Mouse (Mus musculus) cerebellum, adult 11-12 months (tissue): ENCODE results near the gene Eml6.
"Not testable (repeated sequence)": the region's sequence is repeated elsewhere in the genome, so short reads cannot be mapped to it uniquely, and the experiment has no call there.

Experiments used
- DNase-seq: peaks from one replicate; pipeline ENCODE4 v3.0.0; 2022

The Eml6 gene

DNA sequence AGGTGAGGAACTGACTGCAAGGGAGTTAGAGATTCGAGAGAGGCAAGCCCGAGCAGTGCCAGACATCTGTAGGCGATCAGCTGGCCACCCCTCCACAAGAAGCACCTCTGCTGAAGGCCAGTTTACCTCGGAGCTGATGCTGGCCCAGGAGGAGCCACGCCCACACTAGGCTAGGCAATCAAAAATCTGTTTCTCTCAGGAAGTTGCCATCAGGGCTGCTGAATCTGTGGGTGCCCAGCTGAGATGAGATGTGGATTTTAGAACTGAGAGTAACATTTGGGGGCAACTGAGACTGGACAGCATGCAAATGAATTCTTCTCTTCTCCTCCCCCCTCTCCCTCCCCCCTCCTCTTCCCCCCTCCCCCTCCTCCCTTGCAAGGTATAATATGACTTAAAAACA is 238.4 kb downstream of the Eml6 start:
- DNase-seq = no peak

DNA sequence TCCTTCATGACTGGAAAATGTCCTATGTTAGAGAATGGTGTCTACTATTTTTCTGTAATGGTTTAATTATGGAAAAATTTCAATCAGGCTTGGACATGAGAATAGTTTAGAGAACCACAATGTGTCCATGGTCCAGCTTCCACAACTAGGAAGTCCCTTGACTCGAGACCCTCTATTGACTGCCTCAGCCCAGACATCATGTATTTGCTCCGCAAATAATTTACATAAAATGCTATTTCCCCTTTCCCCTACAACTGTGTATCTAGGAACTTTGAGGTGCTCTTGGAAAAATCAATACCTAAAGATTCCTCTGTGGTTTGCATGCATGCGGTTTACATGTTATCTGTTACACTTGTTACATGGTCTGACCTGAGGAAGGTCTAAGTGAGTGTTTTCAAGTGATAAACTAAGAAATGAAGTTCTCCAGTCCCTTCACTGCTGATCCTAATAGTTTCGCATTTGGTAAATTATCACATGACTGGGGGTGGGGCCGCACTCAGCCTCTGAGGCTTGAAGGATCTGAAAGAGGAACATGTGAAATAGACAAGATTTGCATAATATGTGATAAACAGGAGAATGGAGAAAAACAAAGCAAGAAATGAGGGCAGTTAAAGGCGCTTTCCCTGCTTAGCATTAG is 239.1 kb downstream of the Eml6 start:
- no peak for DNase-seq

DNA sequence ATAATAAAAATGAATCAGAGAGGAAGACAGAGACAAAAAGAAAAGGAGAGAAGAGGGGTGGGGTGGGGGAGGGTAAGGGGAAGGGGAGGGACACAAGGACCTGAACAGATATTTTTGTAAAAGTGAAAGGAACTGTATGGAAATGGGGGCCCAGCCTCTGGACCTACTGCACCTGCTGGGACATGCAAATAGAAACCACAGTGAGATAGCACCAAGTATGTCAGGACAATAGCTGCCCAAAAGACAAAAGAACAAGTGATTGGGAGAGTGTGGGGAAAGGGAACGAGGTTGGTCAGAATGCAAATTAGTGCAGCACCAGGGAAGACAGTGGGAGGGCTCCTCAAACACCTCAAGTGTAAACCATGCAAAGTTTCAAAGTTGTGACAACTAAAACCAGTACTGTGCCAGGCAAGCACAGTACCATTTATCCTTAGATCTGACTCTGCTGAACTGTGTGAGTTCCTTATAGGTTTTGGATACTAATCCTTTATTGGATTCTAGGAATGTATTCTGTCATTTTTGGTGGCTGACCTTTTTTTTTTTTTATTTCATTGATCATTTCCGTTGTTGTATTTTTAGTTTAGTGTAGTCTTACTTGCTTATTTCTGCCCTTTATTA is 246.3 kb downstream of the Eml6 start:
- DNase-seq = no peak

DNA sequence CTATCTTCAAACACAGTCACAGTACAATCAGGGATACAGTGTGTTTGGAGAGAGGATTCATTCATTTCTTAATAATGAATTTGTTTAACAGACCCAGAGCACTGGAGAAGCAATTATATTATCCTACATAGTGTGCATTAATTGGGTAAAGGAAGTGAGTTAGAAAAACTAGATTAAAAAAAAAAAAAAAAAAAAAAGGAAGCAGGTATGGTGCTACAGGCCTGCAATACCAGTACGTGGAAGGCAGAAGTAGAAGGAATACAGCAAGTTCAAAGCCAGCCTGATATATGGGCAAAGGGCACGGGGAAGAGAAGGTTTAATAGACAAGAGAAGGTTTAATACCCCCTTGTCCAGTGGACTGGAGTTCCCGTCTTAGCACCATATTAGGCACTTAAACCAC is 246.9 kb downstream of the Eml6 start:
- DNase-seq = no peak

DNA sequence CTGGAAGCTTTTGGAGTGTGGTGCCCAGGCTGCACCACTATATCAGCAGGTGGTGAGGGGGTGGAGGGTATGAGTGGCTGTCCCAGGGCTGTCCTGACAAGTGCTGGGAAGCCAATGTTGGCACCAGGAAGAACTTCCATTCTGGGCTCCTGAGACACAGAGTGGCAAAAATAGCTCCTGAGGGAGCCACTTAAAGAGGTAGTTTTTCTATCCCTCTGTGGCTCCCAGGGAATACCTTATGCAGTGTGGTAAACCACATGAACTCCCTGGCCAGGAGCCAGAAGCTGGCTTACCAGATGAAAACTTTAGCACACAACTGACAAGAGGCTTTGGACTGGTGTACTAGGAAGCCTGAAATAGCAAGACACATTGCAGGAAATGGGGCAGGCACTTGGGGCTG is 247.9 kb downstream of the Eml6 start:
- no peak for DNase-seq

DNA sequence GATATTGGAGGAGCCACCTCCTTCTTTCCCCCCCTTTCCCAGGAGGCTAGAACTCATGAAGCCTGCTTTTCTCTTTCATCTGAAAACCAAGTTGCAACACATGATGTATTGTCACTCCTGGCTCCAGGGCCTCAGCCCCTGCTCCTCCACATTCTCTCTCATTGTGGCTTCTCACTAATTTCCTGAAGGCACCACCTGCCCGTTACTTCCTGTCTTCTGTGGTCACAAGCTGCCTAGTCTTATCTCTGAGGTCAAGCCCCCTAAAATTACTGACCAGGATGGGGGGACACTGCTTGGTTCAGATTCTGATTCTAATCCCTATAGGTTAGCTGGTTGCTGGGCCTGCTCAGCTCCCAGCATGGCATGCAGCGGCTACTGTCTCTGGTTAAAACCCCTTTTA is 251.1 kb downstream of the Eml6 start:
- no peak for DNase-seq

DNA sequence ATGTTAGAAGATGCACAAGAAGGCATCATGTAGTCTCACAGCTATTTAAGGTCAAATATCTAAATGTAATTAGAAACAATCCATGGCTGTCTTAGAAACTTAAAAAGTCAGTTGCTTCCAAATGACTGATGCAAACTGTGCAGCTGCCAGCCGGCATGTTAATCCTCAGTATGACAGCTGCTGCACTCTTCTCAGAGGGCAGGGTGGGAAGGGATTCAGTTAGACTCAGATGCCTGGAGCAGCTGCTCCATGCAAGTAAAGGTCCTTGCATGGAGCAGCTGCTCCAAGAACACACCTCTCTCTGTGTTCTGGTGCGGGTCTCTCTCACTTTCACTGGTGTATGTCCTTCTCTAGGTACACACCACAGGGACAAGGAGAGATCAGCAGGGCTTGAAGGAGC is 251.5 kb downstream of the Eml6 start:
- no peak for DNase-seq

DNA sequence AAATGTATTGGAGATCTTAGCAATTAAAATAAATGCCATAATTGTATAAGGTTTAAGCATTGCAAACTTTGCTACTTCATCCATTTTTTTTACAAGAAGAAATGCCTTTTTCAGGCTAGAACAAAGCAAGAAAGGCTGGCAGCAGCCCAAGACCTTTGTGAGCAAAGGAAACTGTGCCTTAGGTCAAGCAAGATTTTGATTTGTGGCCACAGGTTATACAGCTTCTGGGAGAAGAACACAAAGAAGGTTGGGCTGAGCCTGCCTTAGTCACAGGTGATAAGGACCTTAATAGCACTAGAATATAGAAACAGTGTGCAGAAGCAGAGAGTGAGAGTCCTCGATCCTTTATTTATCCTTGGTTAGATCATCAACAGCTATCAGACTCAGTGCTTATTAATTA is 253.6 kb downstream of the Eml6 start:
- no peak for DNase-seq

DNA sequence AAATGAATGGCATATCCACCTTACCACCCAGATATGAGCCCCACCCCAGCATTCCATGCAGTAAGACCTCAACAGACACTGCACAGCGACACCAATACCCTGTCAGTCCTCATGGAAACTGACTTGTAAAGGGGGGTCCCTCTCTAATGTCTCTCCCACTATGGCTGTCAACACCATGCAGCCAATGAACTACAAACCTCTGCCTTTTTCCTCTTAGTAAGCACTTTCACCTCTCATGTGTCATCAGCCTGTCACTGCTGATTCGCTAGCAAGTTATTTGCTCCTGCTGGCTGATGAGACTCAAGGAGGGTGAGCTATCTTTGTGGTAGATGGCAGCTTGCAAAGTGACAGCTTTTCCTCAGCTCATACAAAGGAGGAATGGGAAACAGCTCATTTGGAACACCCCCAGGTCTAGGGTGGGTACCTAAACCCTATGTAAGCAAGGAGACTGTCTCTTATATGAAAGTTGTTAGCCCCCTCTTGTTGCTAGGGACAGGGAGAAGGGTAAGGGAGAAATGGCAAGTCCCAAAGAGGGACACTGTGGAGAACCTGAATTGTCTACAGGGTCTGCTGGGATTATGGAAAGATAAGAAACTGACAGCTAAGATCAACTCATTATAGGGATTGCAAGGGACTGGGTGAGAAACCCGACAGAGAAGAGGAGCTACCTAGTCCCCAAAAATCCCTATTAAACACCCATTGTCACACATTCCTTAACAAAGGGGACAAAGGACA is 255.0 kb downstream of the Eml6 start:
- no peak for DNase-seq

DNA sequence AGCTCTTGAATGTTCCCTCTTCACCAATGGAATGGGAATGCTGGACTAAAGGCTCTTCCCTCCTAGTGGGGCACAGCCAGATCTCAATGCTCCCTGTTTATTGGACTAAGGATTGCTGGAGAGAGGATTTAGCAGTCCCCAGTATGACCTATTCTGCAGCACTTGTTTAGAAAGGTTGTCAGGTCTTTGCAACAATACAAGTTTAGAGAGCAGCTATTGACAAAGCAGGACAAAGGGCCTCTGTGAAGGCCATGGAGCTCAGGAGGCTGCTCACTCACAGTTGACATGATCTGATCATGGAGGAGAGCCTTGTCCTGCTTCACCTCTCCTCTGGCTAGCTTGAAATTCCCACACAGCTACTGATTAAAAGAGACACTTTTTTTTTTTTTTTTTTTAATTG is 257.3 kb downstream of the Eml6 start:
- DNase-seq = no peak

DNA sequence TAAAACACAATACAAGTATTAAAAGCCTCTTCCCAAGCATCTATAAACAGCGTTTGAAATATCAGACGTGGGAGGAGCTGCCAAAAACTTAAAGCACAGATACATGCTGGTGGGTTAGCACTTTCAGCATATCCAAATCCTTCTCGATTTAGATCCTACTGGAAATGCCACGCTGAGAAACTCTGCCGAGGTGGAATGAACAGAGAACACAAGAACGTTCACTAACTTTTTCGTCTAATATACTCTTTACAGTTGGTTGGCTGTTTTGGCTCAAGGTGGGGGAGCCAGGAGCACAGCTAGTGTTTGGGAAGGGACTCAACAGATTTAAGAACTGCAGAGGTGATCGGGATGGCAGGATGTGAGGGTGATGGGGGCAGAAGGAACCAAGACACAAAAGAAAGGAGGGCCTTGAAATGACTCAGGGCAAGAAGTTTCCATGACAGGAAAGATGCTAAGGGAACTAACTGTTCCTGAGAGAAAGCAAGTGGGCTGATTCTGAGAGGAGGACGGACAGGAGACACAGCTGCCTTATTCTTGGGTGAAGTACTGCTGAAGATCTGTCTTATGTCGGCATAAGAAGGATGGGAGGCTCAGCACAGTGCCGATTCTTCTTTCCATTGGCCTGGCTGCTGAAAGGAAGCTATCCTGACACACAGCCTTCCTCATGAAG is 259.4 kb downstream of the Eml6 start:
- no peak for DNase-seq

DNA sequence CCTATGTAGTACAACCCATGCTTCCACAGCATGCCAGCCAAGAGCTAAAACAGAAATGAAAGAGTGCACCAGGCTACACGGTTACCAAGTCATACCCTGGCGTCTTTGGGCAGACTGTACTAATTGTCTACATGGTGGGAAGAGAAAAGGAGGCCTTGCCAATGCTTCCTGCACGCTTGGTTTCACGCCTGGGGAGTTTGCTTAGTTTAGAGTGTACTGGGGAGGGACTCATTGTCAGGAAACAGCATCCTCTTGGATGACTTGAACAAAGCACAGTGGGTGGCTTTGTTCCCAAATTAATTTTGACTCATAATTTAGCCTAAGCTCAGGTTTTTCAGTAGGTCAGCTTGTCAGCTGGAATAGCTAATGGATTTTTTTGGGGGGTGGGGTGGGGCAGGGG is 260.8 kb downstream of the Eml6 start:
- DNase-seq = peak; percentile 51

DNA sequence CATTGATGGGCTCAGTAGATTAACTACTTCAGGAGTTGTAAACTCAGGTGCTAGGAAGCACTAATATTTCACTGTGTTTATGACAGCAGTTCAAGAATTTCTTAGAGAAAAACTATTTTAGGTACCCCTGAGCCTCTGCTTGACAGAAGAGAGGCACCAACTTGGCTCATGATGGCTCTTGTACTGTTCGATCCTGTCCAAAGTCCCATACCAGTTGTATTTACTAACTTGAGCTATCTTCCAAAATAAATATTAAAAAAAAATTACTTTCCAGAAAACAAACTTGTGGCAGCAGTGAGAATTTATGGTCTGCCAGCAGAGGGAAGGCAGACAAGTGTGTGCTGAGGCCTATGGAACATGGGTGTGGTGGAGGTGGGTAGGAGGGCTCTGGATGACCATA is 263.1 kb downstream of the Eml6 start:
- DNase-seq = no peak

DNA sequence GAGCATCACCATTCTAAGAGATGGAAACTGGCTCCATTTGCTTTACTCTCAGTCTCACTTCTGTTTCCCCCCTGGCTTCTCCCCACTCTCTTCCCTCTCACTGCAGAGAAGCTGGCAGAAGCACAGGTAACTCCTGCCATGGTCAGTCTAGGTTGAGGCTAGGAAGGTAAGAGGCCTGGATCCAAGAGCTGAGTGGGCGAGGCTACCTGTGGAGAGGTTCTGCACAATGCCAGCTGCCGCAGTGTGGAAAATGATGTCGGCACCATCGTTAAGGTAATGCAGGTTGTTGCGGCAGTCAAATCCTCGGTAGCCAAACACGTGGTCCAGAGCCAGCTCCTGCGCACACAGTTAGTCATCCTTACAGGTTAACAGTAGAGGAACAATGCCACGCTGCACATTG is 264.4 kb downstream of the Eml6 start:
- DNase-seq = peak; percentile 46

DNA sequence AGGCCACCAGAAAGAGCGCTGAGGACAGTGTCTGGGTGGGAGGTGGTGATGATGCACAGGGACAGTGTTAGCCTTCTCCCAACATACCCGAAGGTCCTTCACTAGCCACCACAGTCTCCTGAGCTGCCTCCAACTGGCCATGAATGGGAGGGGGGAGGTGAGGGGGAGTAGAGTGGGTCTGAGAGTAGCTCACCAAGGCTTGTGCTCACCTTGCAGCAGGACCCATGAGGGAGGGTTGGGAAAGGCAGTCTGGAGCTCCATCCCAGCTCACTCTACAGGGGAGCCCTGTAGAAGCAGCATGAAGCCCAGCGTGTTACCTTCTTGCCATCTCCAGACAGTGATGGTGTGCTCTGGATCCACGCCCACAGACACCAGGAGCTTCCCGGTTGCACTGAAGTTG is 267.2 kb downstream of the Eml6 start:
- DNase-seq = no peak

DNA sequence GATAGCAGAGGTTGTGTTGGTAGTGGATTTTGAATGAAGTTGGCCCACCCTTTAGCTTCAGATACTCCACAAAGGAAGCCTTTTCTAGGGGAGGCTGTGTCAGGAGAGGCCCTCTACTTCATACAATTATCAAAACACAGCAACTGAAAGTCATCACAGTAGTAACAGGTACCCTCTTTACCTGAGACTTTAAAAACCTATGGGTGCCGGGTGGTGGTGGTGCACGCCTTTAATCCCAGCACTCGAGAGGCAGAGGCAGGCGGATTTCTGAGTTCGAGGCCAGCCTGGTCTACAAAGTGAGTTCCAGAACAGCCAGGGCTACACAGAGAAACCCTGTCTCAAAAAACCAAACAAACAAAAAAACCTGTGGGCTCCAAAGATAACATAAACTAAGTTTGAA is 269.8 kb downstream of the Eml6 start:
- not testable (repeated sequence) for DNase-seq

DNA sequence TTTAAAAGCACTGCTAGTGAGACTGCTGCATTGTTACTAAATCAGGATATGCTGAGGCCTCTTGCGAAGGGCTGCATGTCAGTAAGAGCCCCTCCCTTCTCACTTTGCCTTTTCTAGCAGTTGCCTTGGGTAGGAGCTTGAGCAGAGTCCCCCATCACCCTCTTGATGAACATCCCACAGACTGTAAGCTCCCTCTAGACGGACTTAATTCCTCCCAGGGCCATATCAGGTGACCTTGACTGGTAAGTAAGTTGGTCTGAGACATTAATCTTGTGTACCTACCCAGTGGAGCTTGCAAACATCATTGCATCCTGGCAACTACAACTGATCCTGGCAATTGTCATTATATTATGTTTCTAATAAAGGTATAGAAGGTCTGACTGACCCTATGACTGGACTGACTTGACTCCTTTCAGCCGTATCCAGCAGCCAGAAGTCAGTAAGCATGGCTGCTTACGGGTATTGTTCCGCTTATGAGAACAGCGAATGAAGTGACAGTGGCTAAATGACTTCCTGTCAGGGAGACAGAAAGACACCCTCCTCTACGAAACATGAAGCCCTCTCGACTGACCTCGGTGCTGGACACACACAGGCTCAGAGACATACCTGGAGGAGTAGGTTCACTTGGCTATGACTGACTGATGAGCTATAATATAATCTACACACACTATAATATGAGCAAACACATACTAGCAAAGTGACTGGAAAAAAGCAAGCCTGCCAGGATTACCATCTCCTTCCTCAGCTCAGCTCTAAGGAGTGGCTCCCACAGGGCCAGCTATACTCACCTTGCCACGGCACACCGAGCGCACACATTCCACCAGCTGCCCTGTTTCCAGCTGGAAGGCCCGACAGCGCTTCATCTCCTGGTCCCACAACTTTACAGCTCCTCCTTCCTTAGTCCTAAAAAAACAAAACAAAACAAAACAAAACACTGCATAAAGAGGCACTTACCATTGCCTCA is 273.9 kb downstream of the Eml6 start:
- no peak for DNase-seq

DNA sequence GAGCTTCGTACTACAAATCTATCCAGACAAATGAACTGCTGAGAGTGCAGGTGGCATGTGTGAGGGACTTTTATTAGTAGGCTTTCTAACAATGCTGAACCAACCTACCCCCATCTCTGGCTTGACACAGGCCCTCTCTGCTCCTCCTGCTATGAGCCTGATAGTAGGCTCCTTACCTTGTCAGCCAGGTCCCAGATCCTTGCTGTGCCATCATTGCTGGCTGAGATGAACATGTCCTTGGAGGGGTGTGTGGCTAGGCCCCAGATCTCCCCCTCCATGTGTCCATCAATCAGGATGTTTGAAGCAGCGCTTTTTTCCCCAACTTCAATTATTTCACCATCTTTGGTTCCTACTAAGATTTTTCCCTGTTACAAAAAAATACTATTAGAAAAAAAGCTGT is 274.8 kb downstream of the Eml6 start:
- DNase-seq = no peak

DNA sequence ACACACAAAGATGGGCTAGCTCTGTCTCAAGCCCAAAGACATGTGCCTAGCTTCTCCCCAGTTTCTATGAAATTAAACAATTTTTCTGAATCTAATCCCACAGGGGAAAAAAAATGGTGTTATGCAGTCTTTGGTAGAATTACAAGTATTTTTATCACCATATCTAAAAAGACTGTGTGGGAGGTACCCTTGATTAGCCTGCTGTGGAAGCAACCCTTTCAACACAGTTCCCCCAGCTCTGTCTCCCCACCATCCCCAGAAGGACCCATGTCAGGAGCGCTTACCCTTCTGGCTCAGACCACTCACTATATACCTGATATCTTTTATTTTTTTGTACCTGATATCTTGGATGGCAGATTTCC is 276.4 kb downstream of the Eml6 start:
- no peak for DNase-seq

DNA sequence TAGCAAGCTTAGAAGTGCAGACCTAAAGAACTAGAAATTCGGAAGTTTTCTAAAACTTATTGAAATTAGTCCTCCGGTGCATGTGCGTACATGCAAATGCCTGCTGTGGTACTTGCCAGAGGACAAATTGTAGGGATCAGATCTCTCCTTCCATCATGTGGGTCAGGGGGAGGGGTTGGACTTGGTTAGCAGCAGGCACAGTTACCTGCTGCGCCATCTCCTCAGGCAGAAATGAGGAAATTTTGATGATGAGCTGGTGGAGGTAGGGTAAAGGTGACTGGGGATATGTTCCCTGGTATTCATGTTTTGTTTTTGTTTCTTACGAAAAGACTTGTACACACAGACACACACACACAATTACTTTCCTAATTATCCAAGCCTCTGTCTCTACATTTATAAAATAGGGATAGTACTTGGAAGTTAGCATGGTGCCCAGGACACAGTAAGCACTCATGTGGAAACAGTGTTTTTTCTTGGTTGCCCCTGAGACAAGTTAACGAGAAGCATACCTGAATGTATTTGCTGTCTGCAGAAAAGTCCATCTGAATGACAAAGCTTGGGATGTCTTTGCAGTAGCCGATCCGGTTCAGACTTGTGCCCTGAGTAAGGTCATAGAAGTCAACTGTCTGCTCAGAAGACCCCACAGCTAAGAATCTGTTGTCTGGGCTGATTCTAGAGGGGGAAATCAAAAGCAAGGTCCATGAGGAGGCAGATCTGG is 276.9 kb downstream of the Eml6 start:
- no peak for DNase-seq

DNA sequence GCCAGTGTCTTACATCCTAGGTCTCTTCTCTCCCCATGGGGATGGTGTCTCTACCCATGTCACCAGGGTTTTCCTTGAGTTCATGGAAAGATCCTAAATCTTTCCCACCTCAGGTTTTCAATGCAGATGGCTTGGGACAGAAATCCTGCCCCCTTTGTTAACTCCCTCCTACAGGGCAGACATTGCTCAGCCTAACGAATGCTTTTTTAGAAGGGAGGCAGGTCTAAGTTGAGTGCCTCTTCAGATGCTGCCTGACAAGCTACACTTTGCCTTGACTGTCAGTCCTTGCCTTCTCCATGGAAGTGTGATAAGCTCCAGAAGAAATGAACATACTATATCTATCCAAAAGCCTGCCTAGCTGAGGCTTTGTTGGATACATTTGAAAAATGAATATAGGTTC is 278.0 kb downstream of the Eml6 start:
- no peak for DNase-seq

DNA sequence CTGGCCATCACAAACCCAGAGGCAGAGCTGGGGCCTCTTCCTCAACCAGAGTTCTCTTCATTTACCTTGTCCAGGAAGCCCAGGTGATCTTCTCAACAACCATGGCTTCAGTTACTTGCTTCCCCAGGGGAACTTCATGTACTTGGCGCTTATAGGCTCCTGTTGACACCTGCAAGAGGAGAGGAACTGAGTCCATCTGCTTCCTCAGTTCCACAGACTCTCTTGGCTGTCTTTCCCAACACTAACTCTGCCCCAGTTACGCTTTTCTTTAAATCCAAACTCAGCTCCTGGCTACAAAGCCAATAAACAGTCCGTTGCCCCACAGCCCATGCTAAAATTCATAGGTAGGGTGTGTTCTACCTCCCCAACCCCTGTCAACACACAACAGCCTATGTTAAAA is 278.5 kb downstream of the Eml6 start:
- no peak for DNase-seq
